Mouse (Mus musculus): Measurements from ENCODE around the gene Olfr803. TPM values are rescaled to one million over a fixed set of nuclear protein-coding genes. Genes with fewer than 3 reads are reported as not detected.

Olfr803 gene
- total RNA-seq (2023), result not detected

DNA sequence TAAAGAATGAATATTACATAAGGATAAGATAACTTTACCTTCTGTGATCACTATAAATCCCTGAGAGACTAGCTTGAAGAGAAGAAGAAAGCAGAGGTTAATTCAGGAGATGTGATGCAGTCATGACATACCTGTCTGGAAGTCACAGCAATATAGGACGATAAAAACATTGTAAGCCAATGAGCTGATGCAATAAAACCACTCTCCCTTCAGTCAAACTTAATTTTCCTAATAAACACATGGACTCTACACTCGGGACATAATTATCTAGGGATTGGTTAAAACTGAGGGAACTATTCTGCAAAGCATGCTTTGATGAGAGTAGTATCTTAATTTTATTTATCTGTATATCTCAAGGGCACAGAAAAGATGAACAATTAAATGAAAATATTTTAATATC, at the start of gene Olfr803:
Gene Olfr803 (minus strand): TSS at position 101 of the 400 bp plus-strand sequence.

DNA sequence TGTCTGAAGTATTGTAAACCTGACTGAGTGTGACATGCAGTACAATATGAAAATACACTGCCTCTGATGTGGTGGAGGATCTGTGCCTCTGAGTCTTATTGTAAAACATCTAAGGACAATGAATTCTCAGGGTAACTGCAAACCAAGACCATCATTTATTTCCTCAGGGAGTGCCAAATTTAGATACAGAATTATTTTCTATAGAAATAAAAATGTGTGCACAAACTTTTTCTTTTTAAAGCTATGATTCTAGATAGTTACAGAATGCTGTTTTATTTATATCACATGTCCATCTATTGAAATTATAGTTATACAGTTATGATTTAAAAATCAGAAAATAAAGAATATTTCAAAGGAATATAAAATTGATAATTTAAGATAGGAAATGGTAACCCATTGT, 47.7 kb upstream of the Olfr803 start, which contains the start of gene Olfr806:
Gene Olfr806 (minus strand): TSS at position 101 of the 400 bp plus-strand sequence.

DNA sequence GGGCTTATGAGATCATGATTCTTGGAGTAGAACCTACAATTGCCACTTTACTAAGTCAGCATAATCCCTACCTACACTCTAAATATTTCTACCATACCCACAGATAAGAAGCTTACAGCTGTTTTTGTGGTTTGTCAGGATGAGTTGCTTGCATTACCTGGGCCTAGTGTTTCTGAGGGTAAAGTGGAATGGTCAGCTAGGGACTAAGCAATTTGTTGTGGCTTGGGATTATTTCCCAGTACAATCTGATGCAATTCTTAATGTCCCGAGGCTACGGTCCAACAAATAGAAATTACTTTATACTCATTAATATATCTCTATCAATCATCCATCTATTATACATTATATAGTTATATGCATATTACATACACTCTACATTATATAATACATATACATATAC, 35.2 kb upstream of the Olfr803 start, which contains the start of gene Olfr805:
Gene Olfr805 (minus strand): TSS at position 101 of the 400 bp plus-strand sequence.

DNA sequence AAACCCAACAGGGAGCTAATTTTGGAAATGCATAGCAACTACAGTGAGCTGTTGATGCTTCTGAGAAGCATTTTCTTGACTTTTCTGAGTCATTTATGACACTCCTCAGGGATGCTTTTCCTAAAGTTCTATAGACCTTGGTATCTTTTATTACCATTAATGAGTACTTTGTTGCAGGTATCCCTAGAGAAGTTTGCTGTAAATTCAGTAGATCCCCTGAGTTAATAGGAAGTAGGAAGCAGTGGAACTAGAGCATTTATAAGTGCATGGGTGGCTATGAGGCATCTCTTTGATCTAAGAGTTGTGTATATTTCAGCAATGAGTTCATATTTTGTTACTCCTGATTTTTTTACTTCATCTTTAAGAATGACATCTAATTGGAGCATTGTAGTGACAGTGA, 8.8 kb upstream of the Olfr803 start, which contains the start of gene Olfr804:
Gene Olfr804 (plus strand): TSS at position 301 of the 400 bp plus-strand sequence.

DNA sequence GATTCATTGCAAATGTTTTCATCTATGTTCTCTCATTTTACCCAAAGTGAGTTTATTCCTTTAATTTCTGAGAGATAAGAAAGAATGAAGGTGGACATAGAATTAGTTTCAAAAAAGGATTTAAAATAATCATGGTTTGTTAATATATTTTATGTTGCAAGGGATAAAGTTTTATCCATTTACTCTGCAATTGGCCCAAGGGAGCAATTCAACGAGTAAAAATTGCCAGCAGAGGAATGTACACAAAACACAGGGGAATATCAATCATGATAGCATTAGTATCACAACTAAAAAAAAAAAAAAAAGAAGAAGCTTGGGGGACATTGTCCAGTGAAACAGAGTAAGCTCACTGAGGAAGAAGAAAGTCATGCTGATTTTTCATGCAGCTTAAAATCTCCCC, 6.0 kb downstream of the Olfr803 start, which contains the start of gene Olfr802:
Gene Olfr802 (minus strand): TSS at position 101 of the 400 bp plus-strand sequence.

DNA sequence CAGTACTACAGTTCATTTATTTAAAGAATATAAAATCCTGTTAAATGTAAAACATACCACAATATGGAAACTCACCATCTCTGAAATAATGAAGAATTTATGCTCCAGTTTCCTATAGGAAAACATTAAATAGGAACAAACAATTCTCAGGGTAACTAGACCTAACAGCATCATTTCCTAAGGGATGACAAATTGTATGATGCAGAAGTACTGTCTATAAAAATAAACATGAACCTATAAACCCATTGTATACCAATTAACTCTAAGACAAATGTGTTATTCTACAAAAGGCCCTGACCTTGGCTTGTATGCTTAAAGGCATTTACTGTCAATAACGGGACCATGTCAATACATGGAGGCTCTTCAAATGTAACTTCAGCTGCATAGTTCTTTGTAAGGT, 20.3 kb downstream of the Olfr803 start, which contains the start of gene Olfr801:
Gene Olfr801 (minus strand): TSS at position 101 of the 400 bp plus-strand sequence.

DNA sequence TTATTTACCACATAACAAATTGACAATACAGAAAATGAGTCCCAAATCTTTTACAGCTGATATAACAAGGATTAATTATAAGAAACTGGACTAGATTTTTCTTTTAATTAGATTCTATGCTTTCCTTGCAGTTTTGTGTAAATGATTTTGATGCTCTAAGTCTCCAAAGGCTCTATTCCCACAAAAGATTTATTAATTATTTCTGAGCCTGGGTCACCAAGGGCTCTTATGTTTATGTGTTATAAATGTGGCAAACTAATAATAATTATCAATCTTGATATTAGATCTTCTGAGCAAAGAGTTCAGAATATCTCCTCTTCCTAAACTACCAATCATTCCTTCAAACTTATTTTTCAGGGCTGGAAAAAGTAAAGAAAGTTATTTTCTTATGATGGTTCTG, 36.7 kb downstream of the Olfr803 start, which contains the start of gene Olfr800:
Gene Olfr800 (plus strand): TSS at position 301 of the 400 bp plus-strand sequence.

Other genes with a start within 250 kb of the Olfr803 start
- not detected for gene Olfr787, start 232.4 kb downstream of the Olfr803 start, total RNA-seq (2023)
- gene Olfr788, start 223.3 kb downstream of the Olfr803 start, total RNA-seq (2023), result not detected
- gene Olfr789, start 209.5 kb downstream of the Olfr803 start, total RNA-seq (2023), result not detected
- not detected for gene Olfr790, start 195.8 kb downstream of the Olfr803 start, total RNA-seq (2023)
- not detected for gene Olfr791, start 172.5 kb downstream of the Olfr803 start, total RNA-seq (2023)
- gene Olfr792, start 155.1 kb downstream of the Olfr803 start, total RNA-seq (2023), result not detected
- gene Olfr794, start 126.6 kb downstream of the Olfr803 start, total RNA-seq (2023), result not detected
- gene Olfr796, start 81.7 kb downstream of the Olfr803 start, total RNA-seq (2023), result not detected
- not detected for gene Olfr798, start 66.4 kb downstream of the Olfr803 start, total RNA-seq (2023)
- not detected for gene Olfr799, start 56.8 kb downstream of the Olfr803 start, total RNA-seq (2023)
- gene Olfr800, start 36.6 kb downstream of the Olfr803 start, total RNA-seq (2023), result not detected
- not detected for gene Olfr801, start 20.4 kb downstream of the Olfr803 start, total RNA-seq (2023)
- not detected for gene Olfr802, start 6.1 kb downstream of the Olfr803 start, total RNA-seq (2023)
- gene Olfr804, start 8.9 kb upstream of the Olfr803 start, total RNA-seq (2023), result not detected
- not detected for gene Olfr805, start 35.1 kb upstream of the Olfr803 start, total RNA-seq (2023)
- not detected for gene Olfr806, start 47.6 kb upstream of the Olfr803 start, total RNA-seq (2023)
- gene Olfr807, start 63.5 kb upstream of the Olfr803 start, total RNA-seq (2023), result not detected
- not detected for gene Olfr808, start 71.2 kb upstream of the Olfr803 start, total RNA-seq (2023)
- gene Olfr809, start 80.4 kb upstream of the Olfr803 start, total RNA-seq (2023), result not detected
- not detected for gene Olfr810, start 100.6 kb upstream of the Olfr803 start, total RNA-seq (2023)
- not detected for gene Olfr811, start 110.1 kb upstream of the Olfr803 start, total RNA-seq (2023)
- gene Olfr812, start 151.8 kb upstream of the Olfr803 start, total RNA-seq (2023), result not detected
- gene Olfr813, start 161.1 kb upstream of the Olfr803 start, total RNA-seq (2023), result not detected
- gene Olfr814, start 185.6 kb upstream of the Olfr803 start, total RNA-seq (2023), result not detected
- not detected for gene Olfr815, start 211.6 kb upstream of the Olfr803 start, total RNA-seq (2023)
- not detected for gene Olfr816, start 221.3 kb upstream of the Olfr803 start, total RNA-seq (2023)